Comparison of ENCODE assay signal across 19 mouse cellular contexts in the genomic region with DNA sequence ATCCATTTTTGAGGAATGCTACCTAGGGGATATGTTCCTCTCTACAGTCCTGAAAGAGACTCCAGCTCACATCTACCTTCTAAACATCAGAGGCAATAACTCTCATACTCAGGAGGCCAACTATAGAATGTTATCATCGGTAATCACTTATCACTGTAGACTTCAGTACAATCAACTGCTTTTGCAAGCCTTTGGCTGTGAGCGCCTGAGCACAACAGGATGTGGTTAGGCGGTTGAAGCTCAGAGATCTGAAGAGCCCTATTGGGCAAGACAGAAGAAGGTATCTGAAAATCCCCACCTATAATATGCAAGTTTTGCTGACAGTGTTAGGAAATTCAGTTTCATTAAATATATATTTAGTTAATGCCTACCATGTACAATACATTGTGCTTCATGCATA. TPM values are rescaled to one million over a fixed set of nuclear protein-coding genes. Genes with fewer than 3 reads are reported as not detected.
DNase-seq lines count a peak whose midpoint lies in the region; ATAC-seq and TF ChIP-seq lines count a peak whose summit lies in the region.
"Had no signal": no experiment of that assay in that cellular context is flagged by ENCODE, and none has a peak within 500 bp of the region (broad histone marks: within the 10 kb centered on the region; RNA-seq: fewer than 3 reads in every experiment).

No protein-coding gene starts in this region.

- no peak for TF ChIP-seq CTCF in heart, adult 2 months (IDR thresholded peaks at IDR 0.05)

- 0 out of 2 replicates have a peak, but pooled peaks have one; percentile 58 for ATAC-seq in heart, embryonic 16.5 days (replicated peaks; ENCODE audit: extremely low read depth, insufficient read depth, low FRiP score)
- ATAC-seq in megakaryocyte progenitor cell, adult 5-6 weeks (replicated peaks; ENCODE audit: poor library complexity), result peak; percentile 95
- no peak for ATAC-seq in neural tube, embryonic 15.5 days (ENCODE audit: low FRiP score)
- ATAC-seq: forebrain, embryonic 13.5 days had no signal

- 0 out of 2 replicates have a peak, but pooled peaks cover 2% of the 10 kb centered on the region for H3K9me3 ChIP-seq in heart, embryonic 16.5 days (replicated peaks; ENCODE audit: control insufficient read depth, low read length)
- H3K9me3 ChIP-seq in neural tube, embryonic 15.5 days (replicated peaks), result no peaks in the 10 kb centered on the region
- H3K9me3 ChIP-seq: forebrain, embryonic 13.5 days; hindbrain, embryonic 15.5 days; kidney, embryonic 15.5 days; lung, embryonic 15.5 days; neural tube, embryonic 13.5 days had no signal

- H3K4me3 ChIP-seq in heart, embryonic 16.5 days (ENCODE audit: low read length), result no peak overlapping the region
- H3K4me3 ChIP-seq in neural tube, embryonic 15.5 days (replicated peaks), result no peak overlapping the region
- H3K4me3 ChIP-seq in heart, adult 2 months, result no peak overlapping the region
- H3K4me3 ChIP-seq: forebrain, embryonic 13.5 days; hindbrain, embryonic 15.5 days; kidney, embryonic 15.5 days; lung, embryonic 15.5 days; neural tube, embryonic 13.5 days had no signal

- H3K4me1 ChIP-seq in heart, embryonic 16.5 days (ENCODE audit: control insufficient read depth, insufficient read depth, low read length), result no peaks in the 10 kb centered on the region
- peaks cover 4% of the 10 kb centered on the region; the same call in 1 of the 2 replicates for H3K4me1 ChIP-seq in neural tube, embryonic 15.5 days
- H3K4me1 ChIP-seq in heart, adult 2 months (ENCODE audit: control insufficient read depth, insufficient read depth, low read length), result no peaks in the 10 kb centered on the region
- H3K4me1 ChIP-seq: forebrain, embryonic 13.5 days; hindbrain, embryonic 15.5 days; kidney, embryonic 15.5 days; lung, embryonic 15.5 days; neural tube, embryonic 13.5 days had no signal

- H3K79me2 ChIP-seq in heart, adult 2 months (replicated peaks; ENCODE audit: control insufficient read depth, insufficient read depth, low read length), result no peaks in the 10 kb centered on the region

- peak overlapping the region; percentile 27; the same call in 1 of the 2 replicates for H3K27ac ChIP-seq in heart, embryonic 16.5 days (ENCODE audit: low read length)
- H3K27ac ChIP-seq in neural tube, embryonic 15.5 days (replicated peaks), result no peak overlapping the region
- no peak overlapping the region for H3K27ac ChIP-seq in heart, adult 2 months
- H3K27ac ChIP-seq: forebrain, embryonic 13.5 days; hindbrain, embryonic 15.5 days; kidney, embryonic 15.5 days; lung, embryonic 15.5 days; neural tube, embryonic 13.5 days had no signal

- intact Hi-C loops in heart, adult 2 months (cut with DNase I), result no loop called here

- no peak for TF ChIP-seq POLR2A in heart, adult 2 months (IDR thresholded peaks at IDR 0.05; ENCODE audit: insufficient read depth, low read depth, low read length)

- H3K4me2 ChIP-seq in heart, embryonic 16.5 days (ENCODE audit: low read depth, low read length), result no peak overlapping the region
- H3K4me2 ChIP-seq in neural tube, embryonic 15.5 days, result no peak overlapping the region
- H3K4me2 ChIP-seq: forebrain, embryonic 13.5 days; heart, embryonic 11.5 days; hindbrain, embryonic 15.5 days; kidney, embryonic 15.5 days; lung, embryonic 15.5 days; neural tube, embryonic 13.5 days had no signal

- 86% methylated on average over 3 of the region's 3 CpGs for WGBS in heart, embryonic 16.5 days
- WGBS in neural tube, embryonic 15.5 days, result 88% methylated on average over 3 of the region's 3 CpGs
- WGBS in heart, adult 2 months, result 85% methylated on average over 3 of the region's 3 CpGs

- DNase-seq in heart, adult 8-10 months (ENCODE audit: low spot score), result no peak
- peak; percentile 69 to 81 for DNase-seq in CD8-positive naive resting alpha-beta T cell, adult 2 months (ENCODE audit: low read depth in 2 of 2, low spot score in 2 of 2)
- DNase-seq in thymus, postnatal 0 days (ENCODE audit: low spot score), result peak; percentile 89
- DNase-seq in heart, adult 2 months, result no peak
- no peak for DNase-seq in c-Kit-positive CD71-positive TER-119-positive erythroid progenitor cells, embryonic 14.5 days (ENCODE audit: low spot score)
- DNase-seq: cerebellum, adult 11 months; liver; midbrain, embryonic 14.5 days; retina, postnatal 1 day had no signal

- no peak for TF ChIP-seq EP300 in heart, adult 2 months (IDR thresholded peaks at IDR 0.05; ENCODE audit: insufficient read depth, low read depth, low read length)

- no peaks in the 10 kb centered on the region for H3K36me3 ChIP-seq in heart, embryonic 16.5 days (ENCODE audit: control insufficient read depth, insufficient read depth)
- no peaks in the 10 kb centered on the region for H3K36me3 ChIP-seq in neural tube, embryonic 15.5 days
- H3K36me3 ChIP-seq in heart, adult 2 months (ENCODE audit: control insufficient read depth, insufficient read depth, low read length), result no peaks in the 10 kb centered on the region
- H3K36me3 ChIP-seq: hindbrain, embryonic 15.5 days; kidney, embryonic 15.5 days; lung, embryonic 15.5 days; neural tube, embryonic 13.5 days had no signal

- no peak overlapping the region for H3K9ac ChIP-seq in heart, embryonic 16.5 days (ENCODE audit: low read length)
- H3K9ac ChIP-seq in neural tube, embryonic 15.5 days (replicated peaks), result no peak overlapping the region
- H3K9ac ChIP-seq in heart, adult 2 months (ENCODE audit: low read depth, low read length), result no peak overlapping the region
- H3K9ac ChIP-seq: forebrain, embryonic 13.5 days; hindbrain, embryonic 15.5 days; kidney, embryonic 15.5 days; lung, embryonic 15.5 days; neural tube, embryonic 13.5 days had no signal

- H3K27me3 ChIP-seq in heart, embryonic 16.5 days (ENCODE audit: control insufficient read depth, insufficient read depth, low read length), result no peaks in the 10 kb centered on the region
- H3K27me3 ChIP-seq in neural tube, embryonic 15.5 days (replicated peaks), result no peaks in the 10 kb centered on the region
- H3K27me3 ChIP-seq in heart, adult 2 months (ENCODE audit: control insufficient read depth, insufficient read depth, low read length), result no peaks in the 10 kb centered on the region
- H3K27me3 ChIP-seq: forebrain, embryonic 13.5 days; hindbrain, embryonic 15.5 days; kidney, embryonic 15.5 days; lung, embryonic 15.5 days; neural tube, embryonic 13.5 days had no signal

RNA-seq across cellular contexts. Expression of a gene that starts 29.1 kb away (rescaled TPM):
- 0.15 and 0.26 TPM in 2 replicates for polyA plus RNA-seq in heart, embryonic 16.5 days (2015; fragmentation: Nextera tagmentation; extraction: Ambion mirVana)
- not detected for total RNA-seq in heart, adult 8-10 months (2022)
- total RNA-seq in megakaryocyte progenitor cell, adult 5-6 weeks (2015), result not detected in 2 replicates
- not detected in 2 replicates for total RNA-seq in megakaryocyte progenitor cell, adult 5-6 weeks (2017)
- 0.36 and 1.6 TPM in 2 replicates for polyA plus RNA-seq in thymus, postnatal 0 days (2015; fragmentation: Nextera tagmentation; extraction: Ambion mirVana)
- polyA plus RNA-seq in neural tube, embryonic 15.5 days (2015; fragmentation: Nextera tagmentation; extraction: Ambion mirVana), result 0.65 and 0.69 TPM in 2 replicates
- total RNA-seq in heart, adult 2 months (2021), result under 1 TPM in 1 of 2 experiments, not detected in 1; 0.32 TPM
- polyA plus RNA-seq in heart, adult 2 months (2012; rRNA removed), result 0.23 TPM in 1 of 2 replicates, not detected in the other
- total RNA-seq: gastrocnemius, adult 18-20 months had no signal

RNA-seq across cellular contexts. Expression of a gene that starts 58.9 kb away (rescaled TPM):
- polyA plus RNA-seq in heart, embryonic 16.5 days (2015; fragmentation: Nextera tagmentation; extraction: Ambion mirVana), result 7.9 and 11.9 TPM in 2 replicates
- 1 to 10 TPM in 2 of 4 experiments, under 1 TPM in 2; 0.73 to 1.3 (median 0.96) TPM for total RNA-seq in heart, adult 8-10 months (2022)
- total RNA-seq in megakaryocyte progenitor cell, adult 5-6 weeks (2015), result 10.8 and 15.2 TPM in 2 replicates
- total RNA-seq in megakaryocyte progenitor cell, adult 5-6 weeks (2017), result 14.1 and 19.2 TPM in 2 replicates
- 92.1 and 120 TPM in 2 replicates for polyA plus RNA-seq in thymus, postnatal 0 days (2015; fragmentation: Nextera tagmentation; extraction: Ambion mirVana)
- 7.1 and 10.2 TPM in 2 replicates for polyA plus RNA-seq in neural tube, embryonic 15.5 days (2015; fragmentation: Nextera tagmentation; extraction: Ambion mirVana)
- 1 to 10 TPM in 1 of 2 experiments, under 1 TPM in 1; 0.60 to 1.3 TPM for total RNA-seq in heart, adult 2 months (2021)
- polyA plus RNA-seq in heart, adult 2 months (2012; rRNA removed), result 0.79 and 0.80 TPM in 2 replicates

RNA-seq across cellular contexts. Expression of a gene that starts 59.0 kb away (rescaled TPM):
- 8.7 and 10.7 TPM in 2 replicates for polyA plus RNA-seq in heart, embryonic 16.5 days (2015; fragmentation: Nextera tagmentation; extraction: Ambion mirVana)
- total RNA-seq in heart, adult 8-10 months (2022), result 10 to 100 TPM in 2 of 4 experiments, 1 to 10 TPM in 2; 6.2 to 10.7 (median 9.3) TPM
- 0.83 and 3.3 TPM in 2 replicates for total RNA-seq in megakaryocyte progenitor cell, adult 5-6 weeks (2015)
- 1.8 TPM in 1 of 2 replicates, not detected in the other for total RNA-seq in megakaryocyte progenitor cell, adult 5-6 weeks (2017)
- 7.2 TPM in 2 replicates for polyA plus RNA-seq in thymus, postnatal 0 days (2015; fragmentation: Nextera tagmentation; extraction: Ambion mirVana)
- polyA plus RNA-seq in neural tube, embryonic 15.5 days (2015; fragmentation: Nextera tagmentation; extraction: Ambion mirVana), result 23.8 and 36.8 TPM in 2 replicates
- total RNA-seq in heart, adult 2 months (2021), result 1 to 10 TPM; 4.6 to 6.5 TPM
- 3.3 and 5.8 TPM in 2 replicates for polyA plus RNA-seq in heart, adult 2 months (2012; rRNA removed)

Comparison
In these comparisons a context has a peak if more than half of its experiments do, and no peak if none do; other contexts are left out.
1. DNase-seq: peak in CD8-positive naive resting alpha-beta T cell, adult 2 months (2 of 2) and thymus, postnatal 0 days (single experiment); none in heart, adult 8-10 months (single experiment), heart, adult 2 months (0 of 2) and c-Kit-positive CD71-positive TER-119-positive erythroid progenitor cells, embryonic 14.5 days (single experiment).